18 mouse cellular contexts compared by ENCODE assay signal in the genomic region with DNA sequence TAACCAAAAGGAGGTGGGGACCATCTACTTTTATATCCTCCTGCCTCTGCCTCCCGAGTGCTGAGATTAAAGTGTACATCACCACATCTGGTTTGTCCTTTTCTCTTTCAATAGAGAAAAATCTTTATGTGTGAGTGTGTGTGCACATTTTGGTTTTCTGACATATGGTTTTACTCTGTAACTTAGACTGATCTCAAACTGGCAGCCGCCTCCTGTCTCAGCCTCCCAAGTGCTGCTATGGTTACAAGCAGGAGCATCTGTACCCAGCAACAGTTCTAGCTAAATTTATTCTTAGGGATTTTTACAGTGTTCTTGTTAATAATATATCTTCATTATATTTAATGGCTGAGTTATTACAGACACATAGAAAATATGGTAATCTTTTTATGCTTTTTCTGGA. TPM values are rescaled to one million over a fixed set of nuclear protein-coding genes. Genes with fewer than 3 reads are reported as not detected.
"Had no signal": no experiment of that assay in that cellular context is flagged by ENCODE, and none has a peak within 500 bp of the region (broad histone marks: within the 10 kb centered on the region; RNA-seq: fewer than 3 reads in every experiment).

No protein-coding gene starts in this region.

- H3K9me3 ChIP-seq: limb, embryonic 10.5 days; limb, embryonic 13.5 days; liver, embryonic 13.5 days; midbrain, embryonic 12.5 days; midbrain, embryonic 15.5 days; neural tube, embryonic 12.5 days; neural tube, embryonic 15.5 days had no signal

- H3K27me3 ChIP-seq: limb, embryonic 13.5 days; liver, embryonic 13.5 days; midbrain, embryonic 12.5 days; midbrain, embryonic 15.5 days; neural tube, embryonic 12.5 days; neural tube, embryonic 15.5 days had no signal

- H3K4me3 ChIP-seq: limb, embryonic 10.5 days; limb, embryonic 13.5 days; liver, embryonic 13.5 days; midbrain, embryonic 12.5 days; midbrain, embryonic 15.5 days; neural tube, embryonic 12.5 days; neural tube, embryonic 15.5 days had no signal

- DNase-seq: kidney, adult 2 months; kidney, postnatal 10 days; kidney, postnatal 36 days; layer of hippocampus, postnatal 36 days; liver; liver, embryonic 13.5 days; lung, embryonic 14.5 days; thymus, adult 2 months; thymus, postnatal 14 days; thymus, postnatal 4 days had no signal

- H3K4me1 ChIP-seq: limb, embryonic 10.5 days; limb, embryonic 13.5 days; midbrain, embryonic 15.5 days; neural tube, embryonic 12.5 days had no signal

- H3K9ac ChIP-seq: limb, embryonic 13.5 days; liver, embryonic 13.5 days; lung, embryonic 14.5 days; midbrain, embryonic 12.5 days; midbrain, embryonic 15.5 days; neural tube, embryonic 12.5 days; neural tube, embryonic 15.5 days had no signal

- ATAC-seq: intestine, postnatal 0 days; midbrain, embryonic 15.5 days had no signal

- H3K4me2 ChIP-seq: limb, embryonic 13.5 days; liver, embryonic 13.5 days; lung, embryonic 14.5 days; midbrain, embryonic 12.5 days; midbrain, embryonic 15.5 days; neural tube, embryonic 12.5 days; neural tube, embryonic 15.5 days had no signal

- H3K27ac ChIP-seq: limb, embryonic 10.5 days; limb, embryonic 13.5 days; liver, embryonic 13.5 days; macrophage; midbrain, embryonic 12.5 days; midbrain, embryonic 15.5 days; neural tube, embryonic 12.5 days; neural tube, embryonic 15.5 days had no signal

RNA-seq across cellular contexts. Expression of a gene that starts 39.0 kb away (rescaled TPM):
- polyA plus RNA-seq: macrophage had no signal
